Comparison of ENCODE assay signal across 13 mouse cellular contexts in the genomic region with DNA sequence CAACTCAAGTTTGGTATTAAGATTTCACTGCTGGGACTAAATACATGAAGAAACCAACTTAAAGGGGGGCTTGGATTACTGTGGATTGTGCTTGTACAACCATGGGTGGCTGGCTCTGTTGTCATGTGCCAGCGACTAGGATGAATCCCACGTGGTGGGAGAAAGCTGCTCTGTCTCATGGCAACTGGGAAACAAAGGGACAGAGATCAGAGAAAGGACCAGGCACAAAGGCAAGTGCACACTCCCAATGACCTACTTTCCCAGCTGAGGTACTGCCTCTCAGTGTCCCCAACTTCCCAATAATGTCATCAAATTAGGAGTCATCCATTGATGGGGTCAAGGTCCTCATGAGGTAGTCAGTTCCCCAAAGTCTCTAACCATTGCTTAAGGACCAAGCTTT.
"Had no signal": no experiment of that assay in that cellular context is flagged by ENCODE, and none has a peak within 500 bp of the region (broad histone marks: within the 10 kb centered on the region; RNA-seq: fewer than 3 reads in every experiment).

No protein-coding gene starts in this region.

- DNase-seq: kidney, adult 9 months; kidney, postnatal 10 days; left cerebral cortex, postnatal 4 days; lung, adult 2 months; lung, postnatal 36 days; thymus, adult 2 months; thymus, postnatal 25 days had no signal

- H3K4me1 ChIP-seq: liver, embryonic 15.5 days had no signal

- H3K4me3 ChIP-seq: liver, embryonic 15.5 days; neural tube, embryonic 13.5 days had no signal

- H3K27me3 ChIP-seq: liver, embryonic 15.5 days; neural tube, embryonic 13.5 days had no signal

- ATAC-seq: intestine, postnatal 0 days; lung, postnatal 0 days had no signal

- H3K27ac ChIP-seq: liver, embryonic 15.5 days; stomach, postnatal 0 days had no signal

- H3K9ac ChIP-seq: liver, embryonic 15.5 days; neural tube, embryonic 13.5 days had no signal

- H3K36me3 ChIP-seq: liver, embryonic 15.5 days; neural tube, embryonic 13.5 days had no signal

- H3K9me3 ChIP-seq: liver, embryonic 15.5 days; neural tube, embryonic 13.5 days had no signal

- H3K4me2 ChIP-seq: liver, embryonic 11.5 days; liver, embryonic 15.5 days; neural tube, embryonic 13.5 days had no signal
